Mouse (Mus musculus): ENCODE measurements around the gene Csrp2. TPM values are rescaled to one million over a fixed set of nuclear protein-coding genes. Genes with fewer than 3 reads are reported as not detected.

The Csrp2 gene
- 0.19 and 0.26 TPM in 2 replicates for polyA plus RNA-seq (2012)

DNA sequence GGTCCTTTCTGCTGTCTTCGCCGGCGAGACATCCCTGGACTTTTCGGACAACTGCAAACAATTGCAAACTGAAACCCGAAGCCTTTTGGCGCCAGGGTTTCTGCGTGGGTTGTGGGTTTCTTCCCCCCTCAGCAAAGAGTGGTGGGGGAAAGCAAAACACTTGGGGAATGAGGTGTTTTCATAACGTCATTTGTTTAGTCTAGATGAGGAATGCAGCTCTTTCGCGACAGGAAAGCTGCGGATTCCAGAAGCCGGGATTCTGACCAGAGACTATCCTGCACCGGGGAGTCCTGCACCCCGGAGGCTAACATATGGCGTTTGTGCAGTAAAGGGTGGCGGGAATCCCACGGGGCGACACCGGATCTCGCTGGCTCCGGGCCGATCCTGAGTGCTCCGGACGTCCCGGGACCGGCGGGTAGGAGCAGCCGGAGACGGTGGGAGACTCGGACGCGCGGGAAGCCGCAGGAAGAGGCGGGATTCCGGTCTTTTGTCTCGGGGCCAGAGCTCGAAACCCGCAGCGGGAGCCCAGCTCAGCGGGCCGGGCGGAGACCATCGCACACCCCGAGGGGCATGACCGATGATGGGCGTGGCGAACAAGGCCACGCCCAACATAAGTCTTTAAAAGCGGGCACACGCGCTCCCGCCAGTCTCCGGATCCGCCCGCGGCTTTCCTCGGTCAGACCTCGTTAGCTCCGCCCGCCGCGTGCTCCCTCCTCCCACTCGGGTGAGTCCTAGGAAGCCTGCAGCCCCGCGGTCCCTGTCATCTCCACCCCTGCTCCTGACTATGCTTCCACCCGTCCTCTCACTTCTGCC lies at the start of gene Csrp2:
Gene Csrp2, plus strand, starts transcription at position 259 of the 813 bp plus-strand sequence.
- Histone ChIP-seq H3K4me3 (replicated peaks) (peak within 1 kb of the TSS; percentile 61), H3K4me1 (ENCODE audit: control insufficient read depth) (peaks cover 17% of the 10 kb centered on the region), H3K27me3 (ENCODE audit: control insufficient read depth) (peaks cover 43% of the 10 kb centered on the region), H3K9me3 (ENCODE audit: control insufficient read depth, low read length) (peaks cover 7% of the 10 kb centered on the region; the same call in 1 of the 2 replicates), H3K36me3 (ENCODE audit: control insufficient read depth) (no peaks in the 10 kb centered on the region)
- TF ChIP-seq TAL1 (IDR thresholded peaks at IDR 0.05; ENCODE audit: low read length) (no peak), GATA1 (IDR thresholded peaks at IDR 0.05; ENCODE audit: low read length) (no peak)

DNA sequence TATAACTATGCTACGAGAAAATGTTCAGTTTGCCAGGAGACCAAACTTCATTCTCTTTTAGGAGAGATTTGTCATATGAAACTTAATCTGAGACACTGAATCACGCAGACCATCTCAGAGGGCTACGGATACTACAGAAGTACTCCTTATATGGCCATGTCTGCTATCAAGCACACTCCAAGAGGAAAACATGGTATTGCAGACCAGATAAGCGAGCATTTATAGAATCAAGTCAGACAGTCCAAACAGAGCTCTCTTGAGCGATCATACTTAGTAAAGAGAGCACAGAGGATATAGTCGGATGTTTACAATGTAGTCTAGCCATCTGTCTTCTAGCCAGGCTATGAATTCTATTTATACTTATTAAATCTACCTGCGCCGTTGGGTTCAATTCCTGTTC lies 44.7 kb upstream of the Csrp2 start:
- Histone ChIP-seq H3K9me3 (ENCODE audit: control insufficient read depth, low read length) (no peaks in the 10 kb centered on the region), H3K36me3 (ENCODE audit: control insufficient read depth) (no peaks in the 10 kb centered on the region), H3K4me1 (ENCODE audit: control insufficient read depth) (no peaks in the 10 kb centered on the region), H3K27me3 (ENCODE audit: control insufficient read depth) (no peaks in the 10 kb centered on the region), H3K4me3 (replicated peaks) (no peak overlapping the region)
- TF ChIP-seq TAL1 (IDR thresholded peaks at IDR 0.05; ENCODE audit: low read length) (no peak), GATA1 (IDR thresholded peaks at IDR 0.05; ENCODE audit: low read length) (no peak)

DNA sequence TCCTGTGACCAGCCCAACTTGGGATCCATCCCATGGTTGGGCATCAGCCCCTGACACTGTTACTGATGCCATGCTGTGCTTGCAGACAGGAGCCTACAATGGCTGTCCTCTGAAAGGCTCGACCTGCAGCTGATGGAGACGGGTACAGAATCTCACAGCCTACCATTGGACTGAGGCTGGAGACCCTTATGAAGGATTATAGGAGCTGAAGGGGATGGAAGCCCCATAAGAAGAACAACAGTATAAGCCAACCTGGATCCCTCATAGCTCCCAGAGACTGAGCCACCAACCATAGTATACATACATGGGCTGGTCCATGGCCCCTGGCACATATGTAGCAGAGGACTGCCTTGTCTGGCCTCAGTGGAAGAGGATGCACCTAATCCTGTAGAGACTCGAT lies 42.6 kb upstream of the Csrp2 start:
- TF ChIP-seq TAL1 (IDR thresholded peaks at IDR 0.05; ENCODE audit: low read length) = no peak
- no peak for TF ChIP-seq GATA1 (IDR thresholded peaks at IDR 0.05; ENCODE audit: low read length)
- no peaks in the 10 kb centered on the region for H3K9me3 ChIP-seq (ENCODE audit: control insufficient read depth, low read length)
- no peaks in the 10 kb centered on the region for H3K4me1 ChIP-seq (ENCODE audit: control insufficient read depth)
- H3K4me3 ChIP-seq (replicated peaks) = no peak overlapping the region
- H3K36me3 ChIP-seq (ENCODE audit: control insufficient read depth) = no peaks in the 10 kb centered on the region
- H3K27me3 ChIP-seq (ENCODE audit: control insufficient read depth) = no peaks in the 10 kb centered on the region

DNA sequence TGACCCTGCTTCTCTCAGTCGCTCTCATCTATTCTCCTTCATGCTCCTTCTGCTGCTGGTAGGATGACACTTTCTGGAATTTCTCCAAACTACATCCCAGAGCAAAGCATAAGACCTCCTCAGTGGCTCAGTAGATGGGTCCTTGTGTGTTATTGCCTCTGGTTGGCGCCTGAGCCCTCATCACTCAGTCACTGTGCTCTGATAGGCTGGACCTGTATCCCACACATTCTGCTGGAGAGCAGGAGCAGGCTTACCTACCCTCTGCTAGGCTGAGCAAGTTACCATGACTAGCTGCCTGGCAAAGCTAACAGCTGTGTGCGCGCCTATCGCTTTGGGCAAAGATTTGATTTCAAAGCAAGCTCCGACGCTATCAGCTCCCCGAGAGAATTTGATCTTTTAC lies 41.7 kb upstream of the Csrp2 start:
- no peaks in the 10 kb centered on the region for H3K27me3 ChIP-seq (ENCODE audit: control insufficient read depth)
- H3K36me3 ChIP-seq (ENCODE audit: control insufficient read depth) = no peaks in the 10 kb centered on the region
- H3K4me1 ChIP-seq (ENCODE audit: control insufficient read depth) = no peaks in the 10 kb centered on the region
- TF ChIP-seq GATA1 (IDR thresholded peaks at IDR 0.05; ENCODE audit: low read length) = no peak
- TF ChIP-seq TAL1 (IDR thresholded peaks at IDR 0.05; ENCODE audit: low read length) = no peak
- no peak overlapping the region for H3K4me3 ChIP-seq (replicated peaks)
- H3K9me3 ChIP-seq (ENCODE audit: control insufficient read depth, low read length) = no peaks in the 10 kb centered on the region

DNA sequence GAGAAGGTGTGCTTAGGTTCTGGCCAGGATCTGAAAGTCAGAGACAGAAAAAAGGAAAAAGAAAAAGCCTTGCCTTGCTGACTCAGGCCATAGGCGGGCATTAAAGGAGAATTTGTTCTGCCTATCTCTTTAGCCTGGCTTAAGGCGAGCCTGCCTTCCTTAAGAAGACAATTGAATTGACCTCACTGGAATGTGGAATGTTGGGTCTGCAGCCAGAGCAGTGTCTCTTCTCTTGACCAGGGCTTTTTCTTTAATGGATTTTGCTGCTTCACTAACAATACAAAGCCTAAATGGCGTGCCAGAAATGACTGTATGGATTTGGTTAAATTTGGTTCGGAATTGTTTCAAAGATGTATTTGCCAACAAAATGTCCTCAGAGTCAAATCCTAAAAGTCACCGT lies 40.9 kb upstream of the Csrp2 start:
- Histone ChIP-seq H3K36me3 (ENCODE audit: control insufficient read depth) (no peaks in the 10 kb centered on the region), H3K4me1 (ENCODE audit: control insufficient read depth) (no peaks in the 10 kb centered on the region), H3K4me3 (replicated peaks) (no peak overlapping the region), H3K27me3 (ENCODE audit: control insufficient read depth) (no peaks in the 10 kb centered on the region), H3K9me3 (ENCODE audit: control insufficient read depth, low read length) (no peaks in the 10 kb centered on the region)
- TF ChIP-seq TAL1 (IDR thresholded peaks at IDR 0.05; ENCODE audit: low read length) (no peak), GATA1 (IDR thresholded peaks at IDR 0.05; ENCODE audit: low read length) (no peak)

DNA sequence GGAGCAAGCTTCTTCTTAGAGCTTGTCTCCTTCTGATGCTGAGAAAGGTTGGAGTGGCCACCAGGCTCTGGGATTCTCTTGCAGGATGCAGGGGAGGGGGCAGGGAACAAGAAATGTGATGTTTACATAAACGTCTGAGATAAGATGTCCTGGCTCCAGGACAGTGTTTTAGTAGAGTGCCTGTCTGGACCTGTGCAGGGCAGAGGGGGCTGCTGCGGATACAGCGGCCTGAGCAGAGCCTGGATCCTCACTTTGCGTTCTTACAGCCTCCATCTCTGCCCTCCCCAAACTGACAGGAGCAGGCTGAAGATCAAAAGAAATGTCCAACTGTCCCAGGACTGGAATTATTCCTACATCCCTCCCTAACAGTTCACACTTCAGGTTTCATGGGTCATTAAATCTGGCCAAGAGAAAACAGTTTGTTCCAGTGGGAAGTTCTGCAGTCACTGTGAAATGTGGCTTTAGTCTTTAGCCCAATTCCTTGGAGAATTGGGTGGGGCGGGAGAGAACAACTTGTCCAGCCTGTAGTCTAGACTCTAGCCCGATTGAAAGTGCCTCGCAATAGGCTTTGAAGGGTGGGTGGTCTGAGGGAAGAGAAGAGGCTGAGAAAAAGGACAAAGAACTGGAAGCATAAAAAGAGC lies 40.0 kb upstream of the Csrp2 start:
- H3K4me3 ChIP-seq (replicated peaks) = no peak overlapping the region
- no peaks in the 10 kb centered on the region for H3K4me1 ChIP-seq (ENCODE audit: control insufficient read depth)
- no peaks in the 10 kb centered on the region for H3K27me3 ChIP-seq (ENCODE audit: control insufficient read depth)
- no peak for TF ChIP-seq TAL1 (IDR thresholded peaks at IDR 0.05; ENCODE audit: low read length)
- no peak for TF ChIP-seq GATA1 (IDR thresholded peaks at IDR 0.05; ENCODE audit: low read length)
- no peaks in the 10 kb centered on the region for H3K36me3 ChIP-seq (ENCODE audit: control insufficient read depth)
- H3K9me3 ChIP-seq (ENCODE audit: control insufficient read depth, low read length) = no peaks in the 10 kb centered on the region

DNA sequence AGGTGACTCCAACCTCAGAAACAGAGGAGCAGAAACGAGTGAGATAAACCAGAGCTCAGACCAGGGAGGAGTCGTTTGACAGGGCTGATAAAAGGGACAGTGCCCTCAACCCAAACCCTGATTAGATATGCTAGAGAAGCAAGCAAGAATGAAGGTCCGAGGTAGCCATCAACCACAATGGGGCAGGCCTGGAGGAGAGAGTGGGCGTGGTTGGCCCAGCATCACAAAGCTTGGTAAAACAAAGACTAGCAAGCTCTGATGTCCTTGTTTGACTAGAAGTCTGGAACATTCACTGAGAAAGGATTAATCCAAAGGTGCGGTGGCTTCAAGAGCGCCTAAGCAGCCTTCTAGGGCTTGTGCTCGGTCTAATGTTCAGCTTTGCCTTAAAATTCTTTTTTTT lies 38.2 kb upstream of the Csrp2 start:
- no peaks in the 10 kb centered on the region for H3K36me3 ChIP-seq (ENCODE audit: control insufficient read depth)
- no peak for TF ChIP-seq GATA1 (IDR thresholded peaks at IDR 0.05; ENCODE audit: low read length)
- no peak for TF ChIP-seq TAL1 (IDR thresholded peaks at IDR 0.05; ENCODE audit: low read length)
- H3K4me1 ChIP-seq (ENCODE audit: control insufficient read depth) = no peaks in the 10 kb centered on the region
- no peaks in the 10 kb centered on the region for H3K27me3 ChIP-seq (ENCODE audit: control insufficient read depth)
- no peaks in the 10 kb centered on the region for H3K9me3 ChIP-seq (ENCODE audit: control insufficient read depth, low read length)
- no peak overlapping the region for H3K4me3 ChIP-seq (replicated peaks)

DNA sequence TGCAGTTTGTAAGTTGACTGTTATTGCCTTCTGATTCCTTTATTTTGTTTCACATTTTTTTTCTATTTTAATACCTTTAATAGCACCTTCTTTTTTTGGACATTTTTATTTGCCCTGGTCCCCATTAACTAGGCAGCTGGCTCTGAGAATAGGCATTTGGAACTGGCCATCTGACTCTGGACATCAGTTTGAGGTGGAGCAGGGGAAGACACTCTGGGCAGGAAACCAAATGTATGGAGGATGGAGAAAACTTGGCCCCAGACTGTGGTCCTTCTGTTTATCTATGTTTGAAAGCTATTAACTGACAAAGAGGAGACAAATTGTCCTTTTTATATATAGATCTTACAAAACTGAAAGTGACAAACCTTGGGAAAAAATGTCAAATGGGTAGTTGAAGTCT lies 36.9 kb upstream of the Csrp2 start:
- Histone ChIP-seq H3K4me3 (replicated peaks) (no peak overlapping the region), H3K4me1 (ENCODE audit: control insufficient read depth) (no peaks in the 10 kb centered on the region), H3K36me3 (ENCODE audit: control insufficient read depth) (no peaks in the 10 kb centered on the region), H3K9me3 (ENCODE audit: control insufficient read depth, low read length) (no peaks in the 10 kb centered on the region), H3K27me3 (ENCODE audit: control insufficient read depth) (no peaks in the 10 kb centered on the region)
- TF ChIP-seq GATA1 (IDR thresholded peaks at IDR 0.05; ENCODE audit: low read length) = no peak

DNA sequence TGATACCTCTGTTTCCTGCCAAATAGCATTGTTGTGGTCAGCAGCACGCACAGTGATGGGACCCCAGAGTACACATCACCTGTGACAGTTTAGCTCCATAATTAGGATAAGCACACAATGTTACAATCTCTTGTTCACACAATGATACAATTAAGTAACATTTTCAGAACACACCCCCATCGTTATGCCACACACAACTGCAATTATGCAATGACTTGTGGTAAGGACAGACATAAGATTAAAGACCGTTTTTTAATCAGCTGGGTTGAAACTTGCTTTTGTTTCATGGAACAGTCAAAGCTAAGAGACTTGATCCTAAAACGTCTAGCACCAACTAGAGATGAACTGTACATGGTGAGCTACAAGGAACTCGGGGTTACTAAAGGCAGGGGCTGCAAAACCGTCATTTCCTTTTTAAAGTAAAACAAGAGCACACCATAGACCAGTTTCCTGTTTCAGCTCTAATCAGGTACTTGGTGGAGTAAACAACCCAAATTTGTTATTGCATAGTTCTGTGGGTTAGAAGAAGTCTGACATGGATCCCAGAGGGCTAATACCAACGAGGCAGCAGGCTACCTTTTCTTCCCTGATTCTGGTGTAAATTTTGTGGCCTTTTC lies 28.8 kb upstream of the Csrp2 start:
- TF ChIP-seq GATA1 (IDR thresholded peaks at IDR 0.05; ENCODE audit: low read length) (no peak), TAL1 (IDR thresholded peaks at IDR 0.05; ENCODE audit: low read length) (no peak)
- Histone ChIP-seq H3K36me3 (ENCODE audit: control insufficient read depth) (no peaks in the 10 kb centered on the region), H3K9me3 (ENCODE audit: control insufficient read depth, low read length) (no peaks in the 10 kb centered on the region), H3K27me3 (ENCODE audit: control insufficient read depth) (no peaks in the 10 kb centered on the region), H3K4me3 (replicated peaks) (no peak overlapping the region), H3K4me1 (ENCODE audit: control insufficient read depth) (no peaks in the 10 kb centered on the region)

All from erythroblast, embryonic 14.5 days (primary cell).